In genomic region chr7:140856785-140857549, GRCm38 (mm10) we compare ENCODE assay signal across 8 mouse cellular contexts. TPM values are rescaled to one million over a fixed set of nuclear protein-coding genes. Genes with fewer than 3 reads are reported as not detected.
DNase-seq lines count a peak whose midpoint lies in the region; ATAC-seq and TF ChIP-seq lines count a peak whose summit lies in the region.

TSS of gene Ric8a (plus strand) at chr7:140856957.

- H3K4me3 ChIP-seq in C2C12 (ENCODE audit: insufficient read depth, poor library complexity, severe bottlenecking) = peak within 1 kb of the TSS; percentile 71
- H3K4me3 ChIP-seq in heart, embryonic 10.5 days = peak within 1 kb of the TSS; percentile 83
- peak within 1 kb of the TSS; percentile 52 for H3K4me3 ChIP-seq in kidney, embryonic 14.5 days (ENCODE audit: low read length)
- peak within 1 kb of the TSS; percentile 82 for H3K4me3 ChIP-seq in limb, embryonic 14.5 days (replicated peaks; ENCODE audit: low read length)
- peak within 1 kb of the TSS; percentile 85 for H3K4me3 ChIP-seq in midbrain, embryonic 16.5 days (ENCODE audit: low read depth, low read length)

- peak within 1 kb of the TSS; percentile 98 for H3ac ChIP-seq in C2C12 (ENCODE audit: control insufficient read depth, insufficient read length, low read depth)

- no peaks in the 10 kb centered on the region for H3K9me3 ChIP-seq in heart, embryonic 10.5 days
- H3K9me3 ChIP-seq in kidney, embryonic 14.5 days (ENCODE audit: control insufficient read depth, low read length) = no peaks in the 10 kb centered on the region
- H3K9me3 ChIP-seq in limb, embryonic 14.5 days (ENCODE audit: control insufficient read depth, low read length) = no peaks in the 10 kb centered on the region
- no peaks in the 10 kb centered on the region for H3K9me3 ChIP-seq in midbrain, embryonic 16.5 days (replicated peaks; ENCODE audit: control insufficient read depth, low read length, poor library complexity, severe bottlenecking)

- no peaks in the 10 kb centered on the region for H3K27me3 ChIP-seq in C2C12 (ENCODE audit: control insufficient read depth, insufficient read depth, insufficient read length)
- no peaks in the 10 kb centered on the region for H3K27me3 ChIP-seq in heart, embryonic 10.5 days (ENCODE audit: insufficient read depth, poor library complexity, severe bottlenecking)
- no peaks in the 10 kb centered on the region for H3K27me3 ChIP-seq in kidney, embryonic 14.5 days (ENCODE audit: control insufficient read depth, insufficient read depth, low read length)
- no peaks in the 10 kb centered on the region for H3K27me3 ChIP-seq in limb, embryonic 14.5 days (ENCODE audit: control insufficient read depth, insufficient read depth, low read length)
- no peaks in the 10 kb centered on the region for H3K27me3 ChIP-seq in midbrain, embryonic 16.5 days (ENCODE audit: control insufficient read depth, insufficient read depth, low read depth, low read length)

- peaks cover 34% of the 10 kb centered on the region for H3K4me1 ChIP-seq in heart, embryonic 10.5 days
- H3K4me1 ChIP-seq in kidney, embryonic 14.5 days (ENCODE audit: control insufficient read depth, insufficient read depth, low read length) = peaks cover 15% of the 10 kb centered on the region
- peaks cover 19% of the 10 kb centered on the region for H3K4me1 ChIP-seq in limb, embryonic 14.5 days (ENCODE audit: control insufficient read depth, insufficient read depth, low read length)
- peaks cover 23% of the 10 kb centered on the region for H3K4me1 ChIP-seq in midbrain, embryonic 16.5 days (ENCODE audit: control insufficient read depth, insufficient read depth, low read length)

- peaks cover 42% of the 10 kb centered on the region for H3K36me3 ChIP-seq in C2C12 (ENCODE audit: control insufficient read depth, insufficient read depth)
- peaks cover 66% of the 10 kb centered on the region for H3K36me3 ChIP-seq in heart, embryonic 10.5 days
- peaks cover 55% of the 10 kb centered on the region for H3K36me3 ChIP-seq in kidney, embryonic 14.5 days (ENCODE audit: control insufficient read depth, insufficient read depth, low read length)
- H3K36me3 ChIP-seq in limb, embryonic 14.5 days (ENCODE audit: control insufficient read depth, insufficient read depth, low read length) = peaks cover 59% of the 10 kb centered on the region
- H3K36me3 ChIP-seq in midbrain, embryonic 16.5 days (ENCODE audit: control insufficient read depth, insufficient read depth, low read length) = peaks cover 30% of the 10 kb centered on the region

- TF ChIP-seq CTCF in C2C12 (IDR thresholded peaks at IDR 0.05; ENCODE audit: control insufficient read depth, insufficient read depth, insufficient read length) = no peak
- TF ChIP-seq CTCF in brain, embryonic 14.5 days (IDR thresholded peaks at IDR 0.05; ENCODE audit: borderline replicate concordance, extremely low read depth, insufficient read depth, insufficient read length) = no peak

- DNase-seq in brain, embryonic 14.5 days (ENCODE audit: low read depth) = peak; percentile 88
- DNase-seq in heart, embryonic 10.5 days (ENCODE audit: low spot score) = peak; percentile 95
- peak; percentile 77 for DNase-seq in limb, embryonic 14.5 days (ENCODE audit: low spot score)
- DNase-seq in spleen, postnatal 10 days (ENCODE audit: low spot score in 2 of 2) = peak; percentile 87 to 92

- under 1% methylated on average over 49 of the region's 50 CpGs for WGBS in heart, embryonic 10.5 days
- WGBS in kidney, embryonic 14.5 days = under 1% methylated on average over 49 of the region's 50 CpGs
- WGBS in limb, embryonic 14.5 days = under 1% methylated on average over 47 of the region's 50 CpGs
- under 1% methylated on average over 49 of the region's 50 CpGs for WGBS in midbrain, embryonic 16.5 days

- H3K27ac ChIP-seq in heart, embryonic 10.5 days = peak within 1 kb of the TSS; percentile 91
- peak within 1 kb of the TSS; percentile 75 for H3K27ac ChIP-seq in kidney, embryonic 14.5 days (ENCODE audit: low read depth, low read length)
- peak within 1 kb of the TSS; percentile 83 for H3K27ac ChIP-seq in limb, embryonic 14.5 days (replicated peaks; ENCODE audit: low read depth, low read length)
- peak within 1 kb of the TSS; percentile 94 for H3K27ac ChIP-seq in midbrain, embryonic 16.5 days (ENCODE audit: low read length)

- H3K4me2 ChIP-seq in kidney, embryonic 14.5 days (replicated peaks; ENCODE audit: low read depth, low read length) = peak within 1 kb of the TSS; percentile 88
- peak within 1 kb of the TSS; percentile 98 for H3K4me2 ChIP-seq in limb, embryonic 14.5 days (replicated peaks; ENCODE audit: low read depth, low read length, severe bottlenecking)
- H3K4me2 ChIP-seq in midbrain, embryonic 16.5 days (ENCODE audit: low read length) = peak within 1 kb of the TSS; percentile 96

- peaks cover 39% of the 10 kb centered on the region for H3K79me3 ChIP-seq in C2C12 (ENCODE audit: low read depth)

- H3K79me2 ChIP-seq in C2C12 (ENCODE audit: control insufficient read depth, insufficient read depth) = peaks cover 65% of the 10 kb centered on the region

- TF ChIP-seq POLR2A in brain, embryonic 14.5 days (IDR thresholded peaks at IDR 0.05; ENCODE audit: borderline replicate concordance, extremely low read depth, insufficient read depth, insufficient read length, poor library complexity, severe bottlenecking) = peak; percentile 38; the same call in 1 of the 2 replicates
- TF ChIP-seq POLR2A in limb, embryonic 14.5 days (IDR thresholded peaks at IDR 0.05; ENCODE audit: borderline replicate concordance, extremely low read depth, insufficient read depth, insufficient read length) = peak; percentile 68; the same call in 1 of the 2 replicates

- ATAC-seq in erythroblast, adult 5-6 weeks (replicated peaks; ENCODE audit: low FRiP score, poor library complexity, severe bottlenecking) = peak; percentile 70
- ATAC-seq in kidney, embryonic 14.5 days (ENCODE audit: low FRiP score, low TSS enrichment) = peak; percentile 84
- ATAC-seq in limb, embryonic 14.5 days (ENCODE audit: low FRiP score, low read depth) = peak; percentile 86
- ATAC-seq in midbrain, embryonic 16.5 days = peak; percentile 80

- H3K9ac ChIP-seq in kidney, embryonic 14.5 days (ENCODE audit: low read depth, low read length) = peak within 1 kb of the TSS; percentile 92
- peak within 1 kb of the TSS; percentile 85 for H3K9ac ChIP-seq in limb, embryonic 14.5 days (ENCODE audit: low read depth, low read length, severe bottlenecking)
- H3K9ac ChIP-seq in midbrain, embryonic 16.5 days (ENCODE audit: low read depth, low read length) = peak within 1 kb of the TSS; percentile 90

TF ChIP-seq in C2C12, 6 proteins besides CTCF, POLR2A, EP300 and RAD21:
- TF ChIP-seq MYOG (IDR thresholded peaks at IDR 0.05; ENCODE audit: control insufficient read depth, extremely low read depth, insufficient read length) = no peak
- no peak for TF ChIP-seq USF1 (IDR thresholded peaks at IDR 0.05; ENCODE audit: low read depth)
- TF ChIP-seq FOSL1 (IDR thresholded peaks at IDR 0.05; ENCODE audit: insufficient read depth, low read length, poor library complexity, severe bottlenecking) = no peak
- TF ChIP-seq MYOD1 (IDR thresholded peaks at IDR 0.05; ENCODE audit: control insufficient read depth, insufficient read length, low read depth) = no peak
- no peak for TF ChIP-seq MAX (IDR thresholded peaks at IDR 0.05)
- no peak for TF ChIP-seq CEBPB (IDR thresholded peaks at IDR 0.05; ENCODE audit: low read depth)

RNA-seq across cellular contexts. Expression of gene Ric8a, which starts in this region (rescaled TPM):
- 59.3 TPM for polyA plus RNA-seq in C2C12 (2012; fragmentation: generic; extraction: Trizol)
- 103 and 106 TPM in 2 replicates for polyA plus RNA-seq in brain, embryonic 14.5 days (2012; rRNA removed)
- 9.2 and 16.3 TPM in 2 replicates for total RNA-seq in erythroblast, adult 5-6 weeks (2015; ENCODE audit: low replicate concordance)
- total RNA-seq in erythroblast, adult 5-6 weeks (2017; ENCODE audit: low replicate concordance) = 9.2 and 9.8 TPM in 2 replicates
- 47.3 and 58.8 TPM in 2 replicates for polyA plus RNA-seq in heart, embryonic 10.5 days (2016; fragmentation: Nextera tagmentation; extraction: Ambion mirVana)
- polyA plus RNA-seq in kidney, embryonic 14.5 days (2014; fragmentation: Nextera tagmentation; extraction: Ambion mirVana) = 40.8 and 49.4 TPM in 2 replicates
- 70.3 and 82.0 TPM in 2 replicates for polyA plus RNA-seq in limb, embryonic 14.5 days (2012; rRNA removed)
- 74.0 and 78.9 TPM in 2 replicates for polyA plus RNA-seq in limb, embryonic 14.5 days (2014; fragmentation: Nextera tagmentation; extraction: Ambion mirVana)
- 107 TPM in 2 replicates for polyA plus RNA-seq in midbrain, embryonic 16.5 days (2015; fragmentation: Nextera tagmentation; extraction: Ambion mirVana)

Comparison
In these comparisons a context has a peak if more than half of its experiments do, and no peak if none do; other contexts are left out.
1. Peak in every context shown above with its lines: DNase-seq, ATAC-seq, H3K4me3 ChIP-seq and H3K27ac ChIP-seq.